Mouse (Mus musculus): ENCODE data around the gene Gm17334. TPM values are rescaled to one million over a fixed set of nuclear protein-coding genes. Genes with fewer than 3 reads are reported as not detected.

Gene Gm17334
- polyA plus RNA-seq, 1 experiment from 2014 or later, result not detected

DNA sequence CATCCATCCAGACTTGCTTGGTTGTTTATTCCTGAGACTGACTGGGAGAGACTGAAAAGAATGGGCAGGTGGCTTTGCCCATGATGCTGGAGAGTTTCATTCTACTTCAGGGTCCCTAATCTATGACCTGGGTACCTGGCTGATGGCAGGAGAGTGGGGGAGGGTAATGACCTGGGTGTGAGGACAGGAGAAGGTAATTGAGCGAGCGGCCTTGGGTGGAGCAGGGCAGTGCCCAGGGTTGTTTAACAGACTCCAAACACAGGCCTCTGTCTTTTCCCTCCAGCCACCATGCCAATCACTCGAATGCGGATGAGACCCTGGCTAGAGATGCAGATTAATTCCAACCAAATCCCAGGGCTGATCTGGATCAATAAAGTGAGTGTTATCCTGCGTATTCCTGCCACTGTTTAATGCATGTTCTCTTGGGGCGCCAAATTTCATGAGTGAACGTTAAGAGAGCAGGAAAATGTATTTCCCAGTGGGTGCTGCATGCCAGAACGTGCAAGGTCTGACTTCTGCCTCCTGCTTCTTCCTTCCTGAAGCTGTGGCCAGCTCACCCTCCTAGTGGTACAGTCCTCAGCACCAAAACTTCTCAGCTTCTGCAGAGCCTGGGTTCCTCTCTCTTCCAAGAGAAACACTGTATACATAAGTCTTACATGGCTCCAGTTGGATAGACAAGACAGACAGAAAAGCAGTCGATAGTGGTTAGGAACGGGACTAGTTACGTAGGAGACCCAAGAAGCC, 1.8 kb downstream of the Gm17334 start:
- Histone ChIP-seq H3K9ac (ENCODE audit: low read length) (no peak overlapping the region), H3K27ac (replicated peaks; ENCODE audit: low read depth, low read length) (no peak overlapping the region), H3K4me2 (ENCODE audit: low read depth, severe bottlenecking) (peak overlapping the region; percentile 85), H3K4me1 (ENCODE audit: control insufficient read depth, insufficient read depth, low read length) (no peaks in the 10 kb centered on the region), H3K4me3 (ENCODE audit: low read depth, low read length) (no peak overlapping the region), H3K36me3 (ENCODE audit: control insufficient read depth, insufficient read depth, low read length) (peaks cover 5% of the 10 kb centered on the region; the same call in 1 of the 2 replicates), H3K27me3 (ENCODE audit: control insufficient read depth, insufficient read depth, low read length) (no peaks in the 10 kb centered on the region), H3K9me3 (ENCODE audit: control insufficient read depth, low read length) (no peaks in the 10 kb centered on the region)
- 90% methylated on average over 11 of the region's 11 CpGs for WGBS
- DNase-seq (ENCODE audit: low spot score) (no peak), ATAC-seq (ENCODE audit: insufficient number of reproducible peaks, low FRiP score, low TSS enrichment, low read depth) (no peak)

DNA sequence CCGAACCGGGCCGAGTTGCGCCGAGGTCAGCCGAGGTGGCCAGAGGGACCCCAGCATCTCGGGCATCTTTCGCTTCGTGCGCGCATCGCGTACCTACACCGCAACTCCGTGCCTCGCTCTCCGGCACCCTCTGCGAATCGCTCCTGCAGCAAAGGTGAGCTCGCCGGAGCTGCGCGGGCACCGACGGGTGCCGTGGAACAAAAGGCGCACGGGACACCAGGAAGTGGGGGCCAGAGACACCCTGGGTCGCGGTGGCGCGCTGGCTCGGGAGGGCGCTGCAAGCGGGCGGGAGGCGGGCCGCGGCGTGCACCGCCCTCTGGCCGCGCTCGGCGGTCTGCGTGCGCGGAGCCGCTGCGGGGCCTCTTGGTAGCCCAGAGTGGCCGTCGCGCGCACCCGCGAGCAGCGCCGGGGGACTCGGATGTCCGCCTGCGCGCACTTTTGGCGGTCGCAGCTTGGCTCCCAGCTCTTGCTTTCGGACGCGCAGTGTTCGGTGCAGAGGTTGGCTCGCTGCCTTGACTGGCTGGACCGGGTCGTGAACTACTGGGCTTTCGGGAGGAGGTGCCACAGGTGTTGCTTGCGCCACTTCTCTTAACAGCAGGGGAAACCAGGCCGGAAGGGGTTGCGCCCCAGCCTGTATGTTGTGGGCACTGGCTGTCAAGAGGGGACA, 2.7 kb downstream of the Gm17334 start:
- Histone ChIP-seq H3K9ac (ENCODE audit: low read length) (peak overlapping the region; percentile 64), H3K4me1 (ENCODE audit: control insufficient read depth, insufficient read depth, low read length) (no peaks in the 10 kb centered on the region), H3K27ac (replicated peaks; ENCODE audit: low read depth, low read length) (0 out of 2 replicates have a peak overlapping the region, but pooled peaks have one; percentile 22), H3K4me2 (ENCODE audit: low read depth, severe bottlenecking) (peak overlapping the region; percentile 85), H3K36me3 (ENCODE audit: control insufficient read depth, insufficient read depth, low read length) (peaks cover 5% of the 10 kb centered on the region; the same call in 1 of the 2 replicates), H3K4me3 (ENCODE audit: low read depth, low read length) (peak overlapping the region; percentile 69), H3K9me3 (ENCODE audit: control insufficient read depth, low read length) (no peaks in the 10 kb centered on the region), H3K27me3 (ENCODE audit: control insufficient read depth, insufficient read depth, low read length) (no peaks in the 10 kb centered on the region)
- DNase-seq (ENCODE audit: low spot score) (peak; percentile 75), ATAC-seq (ENCODE audit: insufficient number of reproducible peaks, low FRiP score, low TSS enrichment, low read depth) (peak; percentile 63)
- under 1% methylated on average over 67 of the region's 75 CpGs for WGBS

DNA sequence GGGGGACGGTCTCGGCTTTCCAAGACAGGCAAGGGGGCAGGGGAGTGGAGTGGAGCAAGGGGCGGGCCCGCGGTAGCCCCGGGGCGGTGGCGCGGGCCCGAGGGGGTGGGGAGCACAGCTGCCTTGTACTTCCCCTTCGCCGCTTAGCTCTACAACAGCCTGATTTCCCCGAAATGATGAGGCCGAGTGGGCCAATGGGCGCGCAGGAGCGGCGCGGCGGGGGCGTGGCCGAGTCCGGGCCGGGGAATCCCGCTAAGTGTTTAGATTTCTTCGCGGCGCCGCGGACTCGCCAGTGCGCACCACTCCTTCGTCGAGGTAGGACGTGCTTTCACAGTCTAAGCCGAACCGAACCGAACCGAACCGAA, 3.2 kb downstream of the Gm17334 start, which contains the start of gene Irf1:
Gene Irf1, plus strand, starts transcription at position 255 of the 365 bp plus-strand sequence.
- WGBS, result under 1% methylated on average over 40 of the region's 40 CpGs

DNA sequence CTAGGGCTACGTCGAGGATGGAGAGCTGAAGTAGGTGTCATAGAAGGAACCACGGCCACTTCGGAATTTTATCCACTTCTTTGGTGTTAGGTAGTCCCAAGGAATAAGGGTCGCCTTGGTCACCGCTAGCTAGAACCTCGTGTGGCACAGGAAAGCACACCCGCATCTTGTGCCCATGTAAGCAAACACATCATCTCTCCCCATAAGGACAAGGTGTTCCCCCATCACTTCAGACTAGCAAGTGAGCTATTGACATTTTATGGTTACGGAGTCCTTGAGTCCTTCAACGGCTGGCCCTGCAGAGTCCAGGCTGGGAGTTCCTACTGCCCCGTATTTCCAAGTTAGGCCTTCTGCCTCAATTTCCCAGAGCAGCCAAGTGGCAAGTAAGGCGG, 3.8 kb downstream of the Gm17334 start:
- ATAC-seq (ENCODE audit: insufficient number of reproducible peaks, low FRiP score, low TSS enrichment, low read depth) (no peak), DNase-seq (ENCODE audit: low spot score) (no peak)
- Histone ChIP-seq H3K36me3 (ENCODE audit: control insufficient read depth, insufficient read depth, low read length) (peaks cover 5% of the 10 kb centered on the region; the same call in 1 of the 2 replicates), H3K27ac (replicated peaks; ENCODE audit: low read depth, low read length) (no peak overlapping the region), H3K9me3 (ENCODE audit: control insufficient read depth, low read length) (no peaks in the 10 kb centered on the region), H3K27me3 (ENCODE audit: control insufficient read depth, insufficient read depth, low read length) (no peaks in the 10 kb centered on the region), H3K4me1 (ENCODE audit: control insufficient read depth, insufficient read depth, low read length) (no peaks in the 10 kb centered on the region), H3K4me3 (ENCODE audit: low read depth, low read length) (peak overlapping the region; percentile 69; the same call in 1 of the 2 replicates), H3K9ac (ENCODE audit: low read length) (no peak overlapping the region; the same call in 1 of the 2 replicates), H3K4me2 (ENCODE audit: low read depth, severe bottlenecking) (peak overlapping the region; percentile 85)
- WGBS, result 45% methylated on average over 12 of the region's 12 CpGs

More for the DNA sequence above, 3.2 kb downstream of the Gm17334 start, which contains the start of gene Irf1:
- Histone ChIP-seq H3K4me3 (ENCODE audit: low read depth, low read length) (peak within 1 kb of the TSS; percentile 69), H3K36me3 (ENCODE audit: control insufficient read depth, insufficient read depth, low read length) (peaks cover 5% of the 10 kb centered on the region; the same call in 1 of the 2 replicates), H3K27me3 (ENCODE audit: control insufficient read depth, insufficient read depth, low read length) (no peaks in the 10 kb centered on the region), H3K4me1 (ENCODE audit: control insufficient read depth, insufficient read depth, low read length) (no peaks in the 10 kb centered on the region), H3K9ac (ENCODE audit: low read length) (peak within 1 kb of the TSS; percentile 64), H3K27ac (replicated peaks; ENCODE audit: low read depth, low read length) (0 out of 2 replicates have a peak within 1 kb of the TSS, but pooled peaks have one; percentile 22), H3K4me2 (ENCODE audit: low read depth, severe bottlenecking) (peak within 1 kb of the TSS; percentile 85), H3K9me3 (ENCODE audit: control insufficient read depth, low read length) (no peaks in the 10 kb centered on the region)
- peak; percentile 87 for ATAC-seq (ENCODE audit: insufficient number of reproducible peaks, low FRiP score, low TSS enrichment, low read depth)
- peak; percentile 89 for DNase-seq (ENCODE audit: low spot score)

DNA sequence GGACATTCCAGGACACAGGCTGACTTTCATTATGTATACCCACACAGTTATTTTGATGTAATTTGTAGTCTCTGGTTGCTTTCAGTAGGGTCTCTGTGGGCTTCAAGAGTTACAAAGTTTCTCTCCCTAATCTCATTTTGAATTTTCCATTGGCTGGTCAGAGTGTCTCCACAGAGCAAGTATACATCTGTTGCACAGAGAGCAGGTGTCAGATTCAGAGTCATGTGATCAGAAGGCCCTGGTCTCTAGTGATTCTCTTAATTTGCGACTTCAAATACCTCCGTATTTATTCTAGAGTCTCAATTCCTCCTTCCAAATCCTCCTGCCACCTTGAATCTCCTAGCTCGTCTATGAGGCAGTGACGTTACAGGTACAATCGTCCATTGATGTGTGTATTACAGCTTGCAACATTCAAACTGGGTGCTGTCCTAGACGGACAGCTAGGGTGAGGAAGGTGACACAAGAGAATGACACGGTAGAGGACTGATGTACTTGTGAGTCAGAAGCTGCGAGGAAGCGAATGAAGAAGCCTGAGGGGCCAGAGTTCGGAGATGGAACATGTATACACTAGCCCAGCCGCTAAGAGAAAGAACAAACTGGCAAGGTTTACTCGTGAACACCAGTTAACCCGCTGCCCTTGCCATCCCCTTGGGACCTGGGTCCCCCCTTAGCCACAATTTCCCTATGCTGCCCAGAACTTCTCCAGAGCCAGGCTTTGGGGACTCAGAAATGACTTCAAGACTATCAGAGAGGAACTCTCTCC, 4.4 kb downstream of the Gm17334 start:
- no peaks in the 10 kb centered on the region for H3K27me3 ChIP-seq (ENCODE audit: control insufficient read depth, insufficient read depth, low read length)

DNA sequence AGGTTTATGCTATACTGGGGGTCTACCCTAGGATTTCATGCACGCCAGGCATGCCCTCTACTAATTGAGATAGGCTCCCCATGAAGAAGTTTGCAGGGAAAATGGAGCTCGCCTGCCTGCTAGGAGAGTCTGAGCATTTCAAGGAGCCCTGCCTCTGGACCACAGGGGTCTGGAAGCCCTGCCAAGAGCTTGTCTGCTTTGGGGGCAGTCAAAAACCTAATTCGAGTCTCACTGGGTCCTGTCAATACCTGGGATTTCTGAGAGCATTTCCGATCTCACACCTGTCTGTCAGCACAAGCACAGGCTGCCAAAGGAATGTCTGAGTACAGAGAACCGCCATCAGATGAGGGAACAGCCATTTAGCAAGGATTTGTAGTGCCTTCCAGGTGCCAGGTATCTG, 8.4 kb downstream of the Gm17334 start:
- no peak for ATAC-seq (ENCODE audit: insufficient number of reproducible peaks, low FRiP score, low TSS enrichment, low read depth)
- peaks cover 20% of the 10 kb centered on the region for H3K4me1 ChIP-seq (ENCODE audit: control insufficient read depth, insufficient read depth, low read length)
- 49% methylated on average over 5 of the region's 5 CpGs for WGBS
- H3K9ac ChIP-seq (ENCODE audit: low read length), result no peak overlapping the region
- H3K36me3 ChIP-seq (ENCODE audit: control insufficient read depth, insufficient read depth, low read length), result no peaks in the 10 kb centered on the region
- no peaks in the 10 kb centered on the region for H3K9me3 ChIP-seq (ENCODE audit: control insufficient read depth, low read length)
- no peaks in the 10 kb centered on the region; the same call in 1 of the 2 replicates for H3K27me3 ChIP-seq (ENCODE audit: control insufficient read depth, insufficient read depth, low read length)
- H3K27ac ChIP-seq (replicated peaks; ENCODE audit: low read depth, low read length), result no peak overlapping the region
- no peak for DNase-seq (ENCODE audit: low spot score)
- H3K4me2 ChIP-seq (ENCODE audit: low read depth, severe bottlenecking), result no peak overlapping the region
- H3K4me3 ChIP-seq (ENCODE audit: low read depth, low read length), result no peak overlapping the region

More for the DNA sequence above, 4.4 kb downstream of the Gm17334 start:
- DNase-seq (ENCODE audit: low spot score), result no peak
- H3K4me1 ChIP-seq (ENCODE audit: control insufficient read depth, insufficient read depth, low read length), result peaks cover 4% of the 10 kb centered on the region
- H3K4me3 ChIP-seq (ENCODE audit: low read depth, low read length), result no peak overlapping the region
- H3K27ac ChIP-seq (replicated peaks; ENCODE audit: low read depth, low read length), result no peak overlapping the region
- no peak overlapping the region for H3K9ac ChIP-seq (ENCODE audit: low read length)
- 77% methylated on average over 13 of the region's 13 CpGs for WGBS
- peaks cover 2% of the 10 kb centered on the region; the same call in 1 of the 2 replicates for H3K36me3 ChIP-seq (ENCODE audit: control insufficient read depth, insufficient read depth, low read length)
- no peak for ATAC-seq (ENCODE audit: insufficient number of reproducible peaks, low FRiP score, low TSS enrichment, low read depth)
- H3K4me2 ChIP-seq (ENCODE audit: low read depth, severe bottlenecking), result no peak overlapping the region
- H3K9me3 ChIP-seq (ENCODE audit: control insufficient read depth, low read length), result no peaks in the 10 kb centered on the region

DNA sequence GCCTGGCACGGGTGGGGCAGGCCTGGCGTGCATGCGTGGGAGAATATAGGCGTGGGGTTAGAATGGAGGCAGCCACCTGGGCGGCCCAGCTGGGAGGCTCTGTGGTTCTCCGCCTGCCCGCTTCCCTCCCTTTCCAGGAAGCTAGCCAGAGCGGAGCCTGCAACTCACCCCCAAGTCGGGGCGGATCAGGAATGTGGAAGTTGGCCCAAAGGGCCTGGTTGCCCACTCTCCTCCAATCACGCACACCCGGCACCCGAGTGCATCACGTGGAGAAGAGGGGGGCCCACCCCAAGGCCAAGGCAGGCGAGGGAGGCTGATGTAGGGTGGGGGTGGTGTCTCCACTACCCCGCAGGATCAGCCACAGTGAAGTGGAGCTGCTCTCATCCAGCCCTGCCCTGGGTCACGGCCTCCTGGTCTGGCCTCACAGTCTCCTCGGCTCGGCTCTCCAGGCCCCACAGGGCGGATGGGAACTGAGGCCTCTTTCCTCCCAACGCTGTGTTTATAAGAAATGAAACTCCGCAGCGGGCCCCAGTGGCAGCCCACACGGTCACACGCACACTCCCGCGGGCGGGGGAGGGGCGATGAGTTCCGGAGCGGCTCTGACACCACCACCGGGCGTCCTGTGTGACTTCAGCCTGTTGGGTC, 9.4 kb downstream of the Gm17334 start:
- no peaks in the 10 kb centered on the region; the same call in 1 of the 2 replicates for H3K27me3 ChIP-seq (ENCODE audit: control insufficient read depth, insufficient read depth, low read length)
- H3K4me2 ChIP-seq (ENCODE audit: low read depth, severe bottlenecking), result peak overlapping the region; percentile 73
- H3K9ac ChIP-seq (ENCODE audit: low read length), result peak overlapping the region; percentile 64
- H3K36me3 ChIP-seq (ENCODE audit: control insufficient read depth, insufficient read depth, low read length), result no peaks in the 10 kb centered on the region
- H3K4me3 ChIP-seq (ENCODE audit: low read depth, low read length), result peak overlapping the region; percentile 28
- peaks cover 30% of the 10 kb centered on the region for H3K4me1 ChIP-seq (ENCODE audit: control insufficient read depth, insufficient read depth, low read length)
- H3K9me3 ChIP-seq (ENCODE audit: control insufficient read depth, low read length), result no peaks in the 10 kb centered on the region
- 3% methylated on average over 33 of the region's 33 CpGs for WGBS
- DNase-seq (ENCODE audit: low spot score) (peak; percentile 84), ATAC-seq (ENCODE audit: insufficient number of reproducible peaks, low FRiP score, low TSS enrichment, low read depth) (peak; percentile 69)
- H3K27ac ChIP-seq (replicated peaks; ENCODE audit: low read depth, low read length), result peak overlapping the region; percentile 62; the same call in 1 of the 2 replicates
